Mouse (Mus musculus) kidney, postnatal 0 days (tissue): ENCODE measurements around the gene Spsb4. TPM values are rescaled to one million over a fixed set of nuclear protein-coding genes. Genes with fewer than 3 reads are reported as not detected.

Experiments
- ATAC-seq: fragments of 200-750 bp; cut with Nextera tagmentation; replicated peaks from 2 replicates; pipeline ENCODE4 v1.8.0; 2017; ENCODE audit warnings: low read depth, moderate number of reproducible peaks, moderate TSS enrichment, moderate library complexity; ENCODE audit not compliant: low FRiP score
- DNase-seq: peaks from one replicate; pipeline ENCODE4 v3.0.0-alpha.2; 2016; ENCODE audit warnings: low spot score
- H3K27ac ChIP-seq: fragments of 300-500 bp; sonication (generic); 2 replicates; pipeline ENCODE4 v1.5.1; 2014; ENCODE audit warnings: mild to moderate bottlenecking
- H3K27me3 ChIP-seq: fragments of 300-500 bp; sonication (generic); 2 replicates; pipeline ENCODE4 v1.6.1; 2014; ENCODE audit warnings: low read length, mixed read lengths; ENCODE audit not compliant: insufficient read depth
- H3K36me3 ChIP-seq: fragments of 300-500 bp; sonication (generic); 2 replicates; pipeline ENCODE4 v1.6.1; 2014; ENCODE audit warnings: low read length, mixed read lengths; ENCODE audit not compliant: insufficient read depth
- H3K4me1 ChIP-seq: fragments of 300-500 bp; sonication (generic); replicated peaks from 2 replicates; pipeline ENCODE4 v1.6.1; 2014; ENCODE audit warnings: antibody characterized with exemption, low read length, mixed read lengths; ENCODE audit not compliant: insufficient read depth
- H3K4me2 ChIP-seq: fragments of 300-500 bp; sonication (generic); 2 replicates; pipeline ENCODE4 v1.6.1; 2014; ENCODE audit warnings: mild to moderate bottlenecking, low read length, moderate library complexity, mixed read lengths
- H3K4me3 ChIP-seq: fragments of 300-500 bp; sonication (generic); replicated peaks from 2 replicates; pipeline ENCODE4 v1.5.1; 2014; ENCODE audit warnings: low read depth, low read length
- H3K9ac ChIP-seq: fragments of 300-500 bp; sonication (generic); 2 replicates; pipeline ENCODE4 v1.6.1; 2014; ENCODE audit warnings: low read depth, low read length
- H3K9me3 ChIP-seq: fragments of 300-500 bp; sonication (generic); replicated peaks from 2 replicates; pipeline ENCODE4 v1.6.1; 2016; ENCODE audit warnings: low read length, inconsistent platforms, mixed read lengths
- CTCF ChIP-seq: IDR thresholded peaks from 2 replicates; pipeline ENCODE4 v1.5.1; 2016; ENCODE audit warnings: antibody characterized with exemption, low read depth, mild to moderate bottlenecking, moderate library complexity
- WGBS: fragments of 180-500 bp; shearing (Covaris S2); extraction: QIAGEN DNeasy Blood & Tissue Kit; methylation state at CpG from one replicate; pipeline ENCODE4 v1.1.7; 2014; 5-methylcytosine and 5-hydroxymethylcytosine counted together
- polyA plus RNA-seq: library from polyadenylated mRNA; unstranded; fragments of >200 nt; fragmentation: Nextera tagmentation; extraction: Ambion mirVana; gene quantifications from 2 replicates; pipeline ENCODE4 v1.2.1, GENCODE M21; 2015

The Spsb4 gene
- polyA plus RNA-seq, 1 experiment from 2014 or later: 55.3 TPM

DNA sequence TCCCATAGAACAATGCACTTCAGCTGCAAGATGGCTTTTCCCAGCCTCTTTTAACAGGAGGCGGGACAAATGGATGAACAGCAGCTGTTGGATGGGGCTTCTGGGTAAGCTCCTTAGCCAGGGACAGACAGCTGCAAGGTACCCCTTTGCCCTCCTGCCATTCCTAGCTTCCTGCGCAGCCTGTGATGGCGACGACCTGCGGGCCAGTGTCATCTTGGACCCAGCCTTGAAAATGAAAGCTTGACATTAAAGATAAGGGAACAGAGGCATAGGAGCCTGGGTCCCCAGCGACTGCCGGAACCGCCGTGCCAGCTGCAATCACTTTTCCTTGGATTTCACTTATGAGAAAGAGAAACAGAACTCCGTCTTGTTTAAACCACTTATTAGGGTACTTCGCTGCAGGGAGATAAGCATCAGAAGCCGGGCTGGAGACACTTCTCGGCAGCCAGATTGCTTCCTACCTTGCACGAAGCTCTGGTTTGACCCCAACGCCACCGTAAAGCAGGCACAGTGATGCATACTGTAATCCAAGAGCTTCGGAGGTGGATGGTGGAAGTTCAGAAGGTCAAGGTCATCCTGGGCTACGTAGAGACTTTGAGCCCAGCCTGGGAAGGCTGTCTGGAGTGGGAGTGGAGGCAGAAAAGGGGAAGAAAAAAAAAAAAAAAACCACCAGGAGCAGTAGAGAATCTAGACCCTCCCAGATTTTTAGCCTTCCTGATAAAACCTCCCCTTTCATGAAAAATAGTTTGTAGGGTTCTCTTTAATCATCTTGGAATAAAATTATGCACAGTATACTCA lies 38.1 kb upstream of the Spsb4 start:
- no peaks in the 10 kb centered on the region for H3K36me3 ChIP-seq
- peak overlapping the region; percentile 18; the same call in 1 of the 2 replicates for H3K9ac ChIP-seq
- ATAC-seq: no peak
- no peaks in the 10 kb centered on the region for H3K27me3 ChIP-seq
- WGBS: 33% methylated on average over 18 of the region's 18 CpGs
- no peaks in the 10 kb centered on the region for H3K9me3 ChIP-seq
- no peaks in the 10 kb centered on the region for H3K4me1 ChIP-seq
- H3K4me3 ChIP-seq: 0 out of 2 replicates have a peak overlapping the region, but pooled peaks have one; percentile 2
- H3K27ac ChIP-seq: no peak overlapping the region
- TF ChIP-seq CTCF: no peak
- peak overlapping the region; percentile 40 for H3K4me2 ChIP-seq
- peak; percentile 27 for DNase-seq

DNA sequence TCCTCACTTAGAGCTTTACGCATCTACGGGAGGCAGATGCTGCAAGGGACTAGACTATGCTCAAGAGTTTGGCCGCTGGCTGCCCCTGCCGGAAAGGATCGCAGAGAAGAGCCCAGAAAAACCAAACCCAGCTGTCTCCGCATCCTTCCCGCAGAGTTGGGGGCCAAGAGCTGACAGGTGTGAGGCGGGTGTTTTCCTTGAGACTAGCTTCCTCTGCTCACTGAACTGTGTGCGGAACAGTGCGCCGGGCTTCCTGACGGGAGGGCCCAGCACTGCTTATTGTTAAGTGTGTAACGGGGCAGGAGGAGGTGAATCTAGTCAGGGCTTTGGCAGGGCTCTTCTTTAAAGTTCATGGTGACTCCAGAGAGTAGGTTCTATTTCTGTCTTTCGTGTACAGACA lies 37.3 kb upstream of the Spsb4 start:
- ATAC-seq: no peak

DNA sequence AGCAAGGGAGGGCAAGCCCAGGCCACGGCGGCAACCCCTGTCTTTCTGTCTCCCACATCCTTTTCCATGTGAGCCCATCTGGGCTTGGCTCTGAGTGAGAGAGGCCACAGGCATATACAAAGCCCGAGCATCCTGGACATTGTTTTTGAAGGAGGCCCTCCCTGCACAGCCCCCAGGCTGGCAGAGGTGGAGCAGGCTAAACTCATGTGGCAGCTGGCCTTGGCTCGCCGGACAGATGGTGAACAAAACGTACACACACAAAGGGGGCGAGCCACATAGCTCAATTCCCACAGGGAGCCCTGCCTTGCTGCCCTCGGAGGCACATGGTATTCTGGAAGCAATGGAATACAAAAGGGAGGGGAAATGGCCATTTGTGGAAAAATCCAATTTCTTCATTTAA lies 32.5 kb upstream of the Spsb4 start:
- H3K27ac ChIP-seq: no peak overlapping the region
- no peaks in the 10 kb centered on the region for H3K4me1 ChIP-seq
- TF ChIP-seq CTCF: no peak
- no peak overlapping the region for H3K4me3 ChIP-seq
- H3K9ac ChIP-seq: no peak overlapping the region
- H3K36me3 ChIP-seq: no peaks in the 10 kb centered on the region
- no peaks in the 10 kb centered on the region for H3K27me3 ChIP-seq
- no peak overlapping the region for H3K4me2 ChIP-seq
- DNase-seq: no peak
- no peak for ATAC-seq
- no peaks in the 10 kb centered on the region for H3K9me3 ChIP-seq
- WGBS: 50% methylated on average over 8 of the region's 8 CpGs

More for the DNA sequence above, 37.3 kb upstream of the Spsb4 start:
- no peak for DNase-seq
- Histone ChIP-seq H3K4me3 (no peak overlapping the region), H3K27ac (no peak overlapping the region), H3K36me3 (no peaks in the 10 kb centered on the region), H3K4me2 (no peak overlapping the region), H3K27me3 (no peaks in the 10 kb centered on the region), H3K9ac (no peak overlapping the region), H3K9me3 (no peaks in the 10 kb centered on the region), H3K4me1 (no peaks in the 10 kb centered on the region)
- 47% methylated on average over 14 of the region's 14 CpGs for WGBS
- TF ChIP-seq CTCF: no peak

GRCm38 (mm10) chr9:97046240-97046639 lies 27.6 kb upstream of the Spsb4 start:
- no peak overlapping the region for H3K27ac ChIP-seq
- ATAC-seq (no peak), DNase-seq (no peak)
- no peak overlapping the region for H3K4me2 ChIP-seq
- no peak overlapping the region for H3K9ac ChIP-seq
- H3K36me3 ChIP-seq: no peaks in the 10 kb centered on the region
- TF ChIP-seq CTCF: no peak
- 82% methylated on average over 4 of the region's 4 CpGs for WGBS
- no peaks in the 10 kb centered on the region for H3K27me3 ChIP-seq
- no peak overlapping the region for H3K4me3 ChIP-seq
- H3K9me3 ChIP-seq: no peaks in the 10 kb centered on the region
- H3K4me1 ChIP-seq: no peaks in the 10 kb centered on the region

GRCm38 (mm10) chr9:97041633-97042032 lies 23.0 kb upstream of the Spsb4 start:
- TF ChIP-seq CTCF: no peak
- Histone ChIP-seq H3K9ac (no peak overlapping the region), H3K4me1 (no peaks in the 10 kb centered on the region), H3K4me2 (no peak overlapping the region), H3K9me3 (no peaks in the 10 kb centered on the region), H3K36me3 (no peaks in the 10 kb centered on the region), H3K27ac (no peak overlapping the region), H3K27me3 (no peaks in the 10 kb centered on the region), H3K4me3 (no peak overlapping the region)
- 76% methylated on average over 8 of the region's 8 CpGs for WGBS
- ATAC-seq (no peak), DNase-seq (no peak)

DNA sequence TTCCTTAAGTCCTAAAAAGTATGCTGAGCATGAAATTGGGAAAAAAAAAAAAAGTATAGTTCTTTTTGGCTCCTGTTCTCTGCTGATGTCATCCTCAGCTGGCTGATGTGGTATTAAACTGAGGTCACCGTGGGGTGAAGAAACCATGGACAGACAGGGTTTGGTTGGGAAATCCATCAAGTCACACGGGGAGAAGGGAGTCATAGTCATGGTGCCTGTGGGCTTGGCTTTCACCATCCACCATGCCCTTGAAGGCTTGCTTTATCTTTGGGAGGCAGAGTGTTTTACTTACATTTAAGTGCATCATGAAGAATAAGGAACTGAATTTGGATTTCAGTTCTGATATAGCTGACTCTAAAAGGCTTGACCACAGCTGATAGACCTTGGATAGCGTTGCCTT lies 19.4 kb upstream of the Spsb4 start:
- H3K9ac ChIP-seq: no peak overlapping the region
- H3K27me3 ChIP-seq: no peaks in the 10 kb centered on the region
- ATAC-seq (no peak), DNase-seq (no peak)
- no peak overlapping the region for H3K4me3 ChIP-seq
- WGBS: 88% methylated on average over 3 of the region's 3 CpGs
- H3K4me2 ChIP-seq: no peak overlapping the region
- no peaks in the 10 kb centered on the region for H3K4me1 ChIP-seq
- no peaks in the 10 kb centered on the region for H3K36me3 ChIP-seq
- no peak overlapping the region for H3K27ac ChIP-seq
- no peaks in the 10 kb centered on the region for H3K9me3 ChIP-seq
- no peak for TF ChIP-seq CTCF
